Mouse (Mus musculus) layer of hippocampus, postnatal 36 days (tissue): ENCODE data around the gene Zbtb22. TPM values are rescaled to one million over a fixed set of nuclear protein-coding genes. Genes with fewer than 3 reads are reported as not detected.

Experiments
- microRNA-seq, 2 experiments: library from miRNA; unstranded; fragments of <30 nt; microRNA quantifications; one replicate each; pipeline ENCODE4 v1.2.0; 2021
- total RNA-seq, 2 experiments: library from RNA; stranded (reverse); gene quantifications; 2 replicates each; pipeline ENCODE4 v1.2.3; 2021

Gene Zbtb22
- total RNA-seq, 2 experiments from 2014 or later: 26.9 to 30.8 TPM

Small RNAs within 50 kb of the gene (microRNA-seq; reads per million reads assigned to microRNA genes)
- 0 reads per million in 2 experiments for gene Gm27740

Other genes starting within 250 kb of the Zbtb22 start
- gene Hnrnpm, start 229.0 kb upstream of the Zbtb22 start, total RNA-seq: 100 to 1,000 TPM; 157 to 166 TPM
- 10 to 100 TPM; 83.7 to 88.1 TPM for gene March2, start 197.2 kb upstream of the Zbtb22 start, total RNA-seq
- gene Rab11b, start 155.4 kb upstream of the Zbtb22 start, total RNA-seq: 100 to 1,000 TPM; 280 to 301 TPM
- 1 to 10 TPM; 3.3 to 5.9 TPM for gene Angptl4, start 134.1 kb upstream of the Zbtb22 start, total RNA-seq
- gene Kank3, start 105.4 kb upstream of the Zbtb22 start, total RNA-seq: 10 to 100 TPM; 35.0 to 36.2 TPM
- gene Rps28, start 91.3 kb upstream of the Zbtb22 start, total RNA-seq: 100 to 1,000 TPM; 742 to 754 TPM
- 100 to 1,000 TPM; 207 to 228 TPM for gene Ndufa7, start 91.3 kb upstream of the Zbtb22 start, total RNA-seq
- gene Cd320, start 72.8 kb upstream of the Zbtb22 start, total RNA-seq: 10 to 100 TPM; 22.2 to 24.9 TPM
- not detected for gene Gm7029, start 42.1 kb upstream of the Zbtb22 start, total RNA-seq
- gene Kifc1, start 25.2 kb upstream of the Zbtb22 start, total RNA-seq: 1 to 10 TPM; 1.9 to 2.5 TPM
- gene Platr17, start 10.8 kb upstream of the Zbtb22 start, total RNA-seq: not detected
- gene Daxx, start 6.5 kb upstream of the Zbtb22 start, total RNA-seq: 10 to 100 TPM; 25.4 to 33.0 TPM
- 10 to 100 TPM; 32.5 to 38.9 TPM for gene Tapbp, start within 50 bp of the Zbtb22 start, total RNA-seq
- 10 to 100 TPM; 66.4 to 79.8 TPM for gene Rgl2, start 13.6 kb downstream of the Zbtb22 start, total RNA-seq
- 10 to 100 TPM; 85.6 to 91.8 TPM for gene Pfdn6, start 24.4 kb downstream of the Zbtb22 start, total RNA-seq
- gene Wdr46, start 24.8 kb downstream of the Zbtb22 start, total RNA-seq: 10 to 100 TPM; 15.9 to 17.9 TPM
- 1 to 10 TPM; 4.5 to 6.2 TPM for gene B3galt4, start 35.6 kb downstream of the Zbtb22 start, total RNA-seq
- 10 to 100 TPM; 80.0 to 84.8 TPM for gene Vps52, start 39.9 kb downstream of the Zbtb22 start, total RNA-seq
- gene Rps18, start 40.1 kb downstream of the Zbtb22 start, total RNA-seq: 100 to 1,000 TPM; 327 to 330 TPM
- 10 to 100 TPM; 16.3 to 16.9 TPM for gene H2-K1, start 84.4 kb downstream of the Zbtb22 start, total RNA-seq
- gene Ring1, start 108.8 kb downstream of the Zbtb22 start, total RNA-seq: 10 to 100 TPM; 39.6 to 42.9 TPM
- gene H2-Ke6, start 112.2 kb downstream of the Zbtb22 start, total RNA-seq: 10 to 100 TPM; 60.2 to 61.7 TPM
- 10 to 100 TPM; 88.5 to 92.6 TPM for gene Slc39a7, start 115.8 kb downstream of the Zbtb22 start, total RNA-seq
- gene Rxrb, start 115.9 kb downstream of the Zbtb22 start, total RNA-seq: 10 to 100 TPM; 77.8 to 79.2 TPM
- gene Col11a2, start 123.5 kb downstream of the Zbtb22 start, total RNA-seq: 10 to 100 TPM; 20.3 to 21.8 TPM
- gene H2-Oa, start 176.4 kb downstream of the Zbtb22 start, total RNA-seq: under 1 TPM; 0.35 to 0.42 TPM
- gene H2-DMa, start 203.6 kb downstream of the Zbtb22 start, total RNA-seq: 10 to 100 TPM; 26.7 to 31.7 TPM
- 100 to 1,000 TPM; 182 to 193 TPM for gene Brd2, start 206.7 kb downstream of the Zbtb22 start, total RNA-seq
- gene H2-DMb2, start 227.4 kb downstream of the Zbtb22 start, total RNA-seq: under 1 TPM; 0.67 to 0.96 TPM
- gene H2-DMb1, start 237.2 kb downstream of the Zbtb22 start, total RNA-seq: 1 to 10 TPM in 1 of 2 experiments, under 1 TPM in 1; 0.95 to 1.7 TPM